ENCODE assay signal across 8 mouse cellular contexts in genomic region chr14:24960082-24960482, GRCm38 (mm10).
DNase-seq lines count a peak whose midpoint lies in the region; ATAC-seq lines count a peak whose summit lies in the region.

No protein-coding gene starts in this region.

- intact Hi-C loops in heart, postnatal 36 days (cut with DNase I) = no loop called here

- peak; percentile 61 to 85 for DNase-seq in adrenal gland, adult (ENCODE audit: inconsistent age in 2 of 2, low spot score in 1 of 2)
- DNase-seq in adrenal gland, postnatal 4 days (ENCODE audit: low spot score in 2 of 2) = no peak
- DNase-seq in cerebellum, adult 11 months = peak; percentile 91
- DNase-seq in frontal cortex, postnatal 10 days (ENCODE audit: low spot score in 2 of 2) = peak; percentile 37 to 44
- peak; percentile 36 to 48 for DNase-seq in heart, postnatal 36 days
- peak; percentile 24 for DNase-seq in lung, postnatal 14 days
- no peak for DNase-seq in MN1 (ENCODE audit: low spot score)

- no peak for ATAC-seq in megakaryocyte, adult 5-6 weeks (ENCODE audit: poor library complexity, severe bottlenecking)

Comparison
In these comparisons a context has a peak if more than half of its experiments do, and no peak if none do; other contexts are left out.
1. DNase-seq: peak in adrenal gland, adult (2 of 2), cerebellum, adult 11 months (single experiment), frontal cortex, postnatal 10 days (2 of 2), heart, postnatal 36 days (2 of 2) and lung, postnatal 14 days (single experiment); none in adrenal gland, postnatal 4 days (0 of 2) and MN1 (single experiment).